Mouse (Mus musculus) monocyte, adult 5-6 weeks (primary cell): ENCODE measurements around the gene Olfr648. TPM values are rescaled to one million over a fixed set of nuclear protein-coding genes. Genes with fewer than 3 reads are reported as not detected.

Experiments used
- ATAC-seq: fragments of 153-309, 156-312 bp; replicated peaks from 2 replicates; pipeline ENCODE4 v1.8.0; 2017; ENCODE audit warnings: mild to moderate bottlenecking; ENCODE audit not compliant: low TSS enrichment, insufficient number of reproducible peaks, severe bottlenecking, poor library complexity, low FRiP score
- total RNA-seq: library from RNA; stranded (forward); fragments of 200-1000, 200-491, 200-594 nt; gene quantifications from 3 replicates; pipeline ENCODE4 v1.2.3, GENCODE M21; 2017

The Olfr648 gene
- not detected in 3 replicates for total RNA-seq

DNA sequence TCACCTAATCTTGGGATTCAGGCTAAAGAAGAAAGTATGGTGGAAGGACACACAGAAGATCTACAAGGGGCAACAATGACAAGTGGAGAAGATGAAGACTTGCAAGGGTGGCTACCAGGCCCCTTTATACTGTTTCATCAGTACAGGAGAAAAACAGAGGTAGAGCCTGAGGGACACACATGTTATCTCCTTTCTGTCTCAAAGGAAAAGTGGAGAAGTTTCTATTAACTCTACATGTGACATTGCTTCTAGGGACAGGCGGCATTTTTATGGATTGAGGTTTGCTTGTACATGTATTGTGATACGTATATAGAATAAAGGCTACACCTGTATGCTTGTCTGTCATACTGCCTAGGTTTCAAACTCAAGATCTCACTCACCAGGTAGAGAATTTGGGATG lies at the start of gene Olfr648:
Gene Olfr648, minus strand, starts transcription at position 101 of the 400 bp plus-strand sequence.
- ATAC-seq, result no peak

DNA sequence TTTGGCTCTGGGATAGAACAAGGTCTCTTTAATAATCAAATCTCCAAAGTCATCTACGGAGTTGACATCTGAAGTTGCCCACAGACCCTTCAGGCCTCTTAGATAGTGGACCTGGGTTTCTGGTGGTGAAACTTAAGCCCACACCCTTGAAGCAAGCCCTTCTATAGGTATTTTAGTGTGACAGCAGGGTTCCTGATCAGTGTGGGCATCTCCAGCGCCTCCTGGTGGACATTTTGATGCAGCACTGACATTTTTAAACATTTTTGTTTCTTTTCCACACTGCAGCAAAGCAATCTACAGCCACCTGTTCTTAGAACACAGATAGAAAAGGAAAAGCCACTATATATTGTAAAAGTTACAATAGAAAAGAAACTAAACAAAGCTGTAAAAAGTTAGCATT lies 48.0 kb upstream of the Olfr648 start:
- ATAC-seq, result peak; percentile 68; the same call in 1 of the 2 replicates

DNA sequence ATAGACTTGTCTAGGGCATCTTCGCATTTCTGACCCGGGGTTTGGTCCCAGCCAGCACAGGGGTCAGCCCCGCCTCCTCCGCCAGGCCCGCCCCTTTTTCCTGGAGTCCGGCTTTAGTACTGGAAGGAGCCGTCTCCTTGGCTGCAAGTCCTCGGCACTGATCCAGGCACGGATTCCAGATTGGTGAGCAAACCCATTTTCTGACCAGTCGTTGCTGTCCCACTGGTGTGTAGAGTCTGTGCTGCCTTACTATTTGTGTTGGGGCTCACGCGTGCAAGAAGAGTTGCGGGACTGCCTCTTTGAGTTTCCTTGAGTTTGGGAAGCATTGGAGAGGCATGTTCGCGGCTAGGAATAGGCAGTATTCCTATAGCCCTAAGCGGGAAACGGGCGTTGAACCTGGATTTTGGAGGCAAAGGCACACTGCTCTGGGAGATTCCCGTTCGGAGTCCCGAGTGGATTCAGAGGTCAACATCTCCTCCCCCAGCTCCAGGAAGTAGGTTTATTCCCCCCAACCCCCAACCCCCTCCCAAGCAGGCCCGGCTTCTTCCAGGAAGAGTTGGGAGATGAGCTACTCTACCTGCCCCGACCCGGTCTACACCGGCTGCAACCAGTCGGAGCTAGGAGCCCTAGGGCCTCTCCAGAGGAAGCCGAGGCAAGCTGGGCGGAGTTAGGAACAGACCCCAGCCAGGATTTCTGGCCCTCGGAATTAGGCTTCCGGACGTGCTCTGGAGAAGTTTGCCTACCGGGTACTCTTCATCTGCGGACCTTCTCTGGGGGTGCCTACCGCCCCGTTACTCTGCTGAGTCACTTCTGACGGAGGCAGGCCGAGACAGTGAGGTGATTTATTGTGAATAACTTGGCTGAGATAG lies 35.7 kb upstream of the Olfr648 start, which contains the start of gene Trim6:
Gene Trim6, plus strand, starts transcription at position 93 of the 869 bp plus-strand sequence.
- 0 out of 2 replicates have a peak, but pooled peaks have one; percentile 22 for ATAC-seq

DNA sequence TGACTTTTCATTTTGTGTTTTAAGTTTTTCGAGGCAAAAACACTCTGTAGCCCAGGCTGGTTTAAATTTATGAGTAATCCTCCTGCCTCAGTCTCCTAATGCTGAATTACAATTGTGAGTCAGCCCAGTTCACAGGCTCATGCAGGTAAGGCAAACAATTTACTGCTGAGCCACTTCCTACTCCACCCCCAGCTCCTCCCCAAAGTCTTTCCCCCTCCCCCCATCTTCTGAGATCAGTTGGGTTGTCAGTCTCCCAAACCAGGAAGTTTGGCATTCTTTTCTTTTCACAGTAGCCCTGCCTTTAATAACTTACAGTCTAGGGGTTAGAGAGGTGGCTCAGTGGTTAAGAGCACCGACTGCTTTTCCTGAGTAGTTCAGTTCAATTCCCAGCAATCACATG lies 34.7 kb upstream of the Olfr648 start:
- ATAC-seq, result no peak

DNA sequence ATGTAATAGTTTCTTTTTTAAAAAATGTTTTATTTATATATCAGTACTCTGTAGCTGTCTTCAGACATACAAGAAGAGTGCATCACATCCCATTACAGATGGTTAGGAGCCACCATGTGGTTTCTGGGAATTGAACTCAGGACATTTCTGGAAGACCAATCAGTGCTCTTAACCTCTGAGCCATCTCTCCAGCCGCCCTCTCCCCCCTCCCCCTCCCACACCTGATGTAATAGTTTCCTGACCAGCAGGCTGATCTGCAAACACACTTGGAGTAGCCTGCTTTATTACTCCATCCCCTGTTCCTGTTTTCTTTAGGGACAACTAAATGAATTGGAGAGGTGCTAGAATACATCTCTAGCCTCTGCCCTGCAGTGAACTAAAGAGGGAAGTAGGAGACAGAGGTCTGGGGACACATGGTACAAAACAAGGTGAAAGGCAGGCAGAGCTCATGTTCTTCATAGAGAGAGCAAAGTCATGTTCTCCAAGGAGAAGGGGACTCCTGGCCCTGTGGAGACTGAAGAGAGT lies 32.9 kb upstream of the Olfr648 start:
- no peak for ATAC-seq

DNA sequence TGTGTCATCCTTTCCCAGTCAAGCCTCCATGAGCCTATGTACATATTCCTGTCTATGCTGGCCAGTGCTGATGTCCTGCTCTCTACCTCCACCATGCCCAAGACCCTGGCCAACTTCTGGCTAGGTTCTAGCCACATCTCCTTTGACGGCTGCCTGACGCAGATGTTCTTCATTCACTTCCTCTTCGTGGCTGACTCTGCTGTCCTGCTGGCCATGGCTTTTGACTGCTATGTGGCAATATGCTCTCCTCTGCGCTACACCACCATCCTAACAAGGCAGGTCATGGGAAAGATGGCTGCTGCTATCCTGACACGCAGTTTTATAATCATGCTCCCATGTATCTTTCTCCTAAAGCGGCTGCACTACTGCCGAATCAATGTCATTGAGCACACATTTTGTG lies 23.0 kb upstream of the Olfr648 start:
- peak; percentile 73 for ATAC-seq

DNA sequence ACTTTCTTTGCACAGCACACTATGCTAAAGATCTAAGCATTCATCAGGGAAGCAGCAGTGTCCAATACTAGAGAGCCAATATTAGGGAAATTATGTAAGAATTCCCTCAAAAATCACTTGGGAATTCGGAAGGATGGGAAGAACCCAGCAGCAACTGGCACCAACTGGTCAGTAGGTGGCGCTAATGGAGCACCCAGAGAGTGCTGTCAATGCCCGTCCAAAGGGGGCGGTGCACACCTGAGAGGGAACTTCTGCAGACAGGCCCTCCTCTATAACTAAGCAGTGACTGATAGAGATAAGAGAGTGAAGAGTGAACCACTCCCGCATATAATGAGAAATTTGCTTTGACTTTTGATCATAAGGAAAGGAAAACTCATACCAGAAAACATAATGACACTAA lies 16.6 kb upstream of the Olfr648 start:
- ATAC-seq, result peak; percentile 88

DNA sequence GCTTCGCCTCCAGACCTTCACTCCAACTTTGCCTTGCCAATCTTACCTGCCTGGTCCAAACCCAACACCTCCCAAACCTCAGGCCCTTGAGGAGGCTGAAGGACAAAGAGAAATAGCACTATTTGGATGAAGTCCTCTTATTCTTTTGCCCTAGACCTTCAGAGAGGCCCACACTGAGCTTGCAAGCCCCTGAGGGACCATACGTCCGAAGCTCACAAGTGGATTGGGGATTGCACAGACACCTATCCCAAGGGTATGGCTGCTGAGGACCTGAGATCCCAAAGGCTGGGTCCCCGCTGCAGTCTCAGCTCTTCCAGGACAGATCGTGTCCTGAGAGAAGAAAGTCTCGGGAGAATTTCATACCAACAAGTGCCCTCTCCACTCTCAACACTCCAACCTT lies 12.7 kb upstream of the Olfr648 start, which contains the start of gene Olfr649:
Gene Olfr649, minus strand, starts transcription at position 101 of the 400 bp plus-strand sequence.
- no peak for ATAC-seq

DNA sequence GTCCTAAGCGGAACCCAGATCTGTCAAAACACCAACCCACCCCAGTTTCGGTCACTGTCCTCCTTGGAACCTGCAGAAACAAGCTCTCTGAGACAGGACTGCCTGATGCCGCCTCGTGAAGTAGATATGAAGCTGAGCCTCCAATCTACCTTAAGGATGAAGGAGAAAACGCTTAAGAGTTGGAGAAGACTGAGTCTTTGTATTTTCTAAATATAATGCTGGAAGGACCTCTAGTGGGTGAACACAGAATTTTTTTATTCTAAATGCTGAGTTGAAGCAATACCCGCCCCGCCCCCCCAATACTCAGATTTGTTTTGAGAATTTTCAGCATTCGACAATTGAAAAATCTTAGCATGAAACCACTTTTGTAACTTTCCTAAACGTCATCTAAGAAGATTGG lies 8.1 kb upstream of the Olfr648 start:
- no peak for ATAC-seq

DNA sequence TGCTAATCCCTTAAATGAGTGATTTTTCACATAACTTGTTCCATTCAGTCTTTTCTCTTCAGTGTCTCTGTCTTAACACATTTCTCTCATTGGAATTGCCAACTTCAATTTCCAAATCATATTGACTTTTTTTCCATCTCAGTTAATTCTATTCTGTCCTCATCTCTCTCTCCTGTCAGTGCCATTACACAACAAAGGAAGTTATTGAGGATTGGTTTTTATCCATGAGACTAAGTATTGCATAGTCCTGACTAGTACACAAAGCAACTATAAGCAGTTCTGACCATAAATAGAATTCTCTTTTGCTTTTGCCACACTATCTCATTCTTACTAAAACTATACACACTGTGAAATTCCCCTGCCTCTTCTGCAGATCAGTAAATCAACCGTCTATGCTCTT lies 4.1 kb downstream of the Olfr648 start:
- ATAC-seq, result no peak

DNA sequence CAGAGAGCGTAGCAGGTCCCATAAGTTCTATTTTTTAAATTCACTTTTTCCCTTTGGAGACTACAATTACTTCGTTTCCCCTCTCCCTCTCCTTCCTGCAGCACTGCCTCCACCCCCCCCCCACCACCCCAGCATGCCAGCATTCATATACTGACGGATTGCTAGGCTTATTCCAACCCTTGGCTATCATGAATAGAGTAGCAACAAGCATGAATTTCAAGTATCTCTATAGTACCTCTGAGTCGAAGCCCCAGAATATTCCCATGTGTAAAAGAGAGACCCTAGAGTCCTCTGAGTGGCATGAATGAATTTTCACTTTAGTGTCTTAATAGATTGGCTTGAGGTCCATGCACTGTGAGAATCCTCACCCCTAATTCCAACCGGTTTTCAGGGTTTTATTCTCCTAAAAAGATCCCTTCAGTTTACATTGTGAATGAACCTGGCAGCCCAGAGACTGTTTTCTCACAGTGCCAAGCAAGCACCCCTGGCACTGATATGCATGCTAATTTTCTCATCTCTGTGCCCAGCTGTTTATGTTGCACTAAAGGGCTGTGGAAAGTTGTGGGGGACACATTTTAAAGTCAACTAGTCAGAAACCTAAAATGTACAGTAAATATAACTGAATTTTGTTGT lies 4.7 kb downstream of the Olfr648 start:
- no peak for ATAC-seq

DNA sequence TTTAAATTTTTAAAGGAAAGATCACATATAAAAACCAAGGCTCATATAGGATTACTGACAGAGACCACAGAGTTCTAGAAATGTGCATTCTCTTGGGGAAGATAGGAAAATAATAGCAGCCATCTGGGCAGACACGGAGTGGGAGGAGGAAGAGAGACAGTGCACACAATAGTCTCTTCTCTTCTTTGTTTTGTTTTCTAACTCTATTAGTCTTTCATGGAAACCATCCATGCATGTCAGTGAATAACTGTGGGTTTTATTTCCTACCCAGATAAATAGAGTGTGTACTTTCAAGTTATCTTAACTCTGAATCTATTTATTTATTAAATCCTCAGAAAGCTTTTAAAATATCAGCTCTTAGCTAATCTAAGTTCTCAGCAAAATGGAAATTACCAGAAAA lies 8.1 kb downstream of the Olfr648 start:
- no peak for ATAC-seq

DNA sequence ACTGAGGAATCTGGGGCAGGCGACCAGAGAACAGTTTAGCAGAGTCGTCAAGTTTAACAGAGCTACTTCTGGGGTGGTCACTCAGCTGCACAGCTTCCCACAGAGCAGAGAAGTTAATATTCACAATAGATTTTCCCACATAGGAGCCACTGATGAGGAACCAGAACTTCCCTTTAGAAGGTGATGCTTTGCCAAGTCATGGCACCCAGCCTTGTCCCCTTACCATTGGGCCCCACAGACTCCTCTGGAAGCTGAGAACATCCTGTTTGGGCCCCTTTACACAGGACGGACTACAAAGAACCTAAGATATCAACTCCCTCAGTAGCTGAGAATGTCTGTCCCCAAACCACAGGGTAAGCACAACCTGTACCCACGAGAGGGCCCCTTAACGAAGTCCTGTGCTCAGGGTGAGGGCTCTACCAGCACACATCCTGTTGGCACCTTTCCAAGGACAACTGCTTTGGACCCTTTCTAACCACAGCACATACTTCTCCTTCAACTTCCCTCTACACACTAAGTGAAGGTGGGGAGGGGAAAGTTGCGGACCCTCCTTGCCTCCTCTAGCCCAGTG lies 13.5 kb downstream of the Olfr648 start:
- 0 out of 2 replicates have a peak, but pooled peaks have one; percentile 27 for ATAC-seq

DNA sequence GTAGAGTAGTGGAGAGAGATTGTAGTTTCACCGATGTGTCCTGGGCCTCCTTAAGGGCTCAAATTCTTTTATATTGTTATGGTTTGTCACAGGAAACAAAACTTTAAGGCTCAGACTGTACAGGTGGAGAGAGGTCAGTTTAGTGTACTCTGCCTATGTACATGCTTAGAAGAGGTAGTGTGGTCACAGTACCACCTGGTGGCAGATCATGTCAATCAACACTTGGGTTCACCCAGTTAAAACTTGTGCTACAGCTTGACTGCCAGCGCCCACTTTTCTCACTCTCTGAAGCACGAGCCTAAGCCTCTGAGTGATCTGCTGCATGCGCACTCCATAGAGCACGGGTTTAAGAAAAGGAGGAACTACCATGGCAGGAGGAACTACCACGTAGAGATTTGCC lies 16.1 kb downstream of the Olfr648 start:
- ATAC-seq, result no peak

DNA sequence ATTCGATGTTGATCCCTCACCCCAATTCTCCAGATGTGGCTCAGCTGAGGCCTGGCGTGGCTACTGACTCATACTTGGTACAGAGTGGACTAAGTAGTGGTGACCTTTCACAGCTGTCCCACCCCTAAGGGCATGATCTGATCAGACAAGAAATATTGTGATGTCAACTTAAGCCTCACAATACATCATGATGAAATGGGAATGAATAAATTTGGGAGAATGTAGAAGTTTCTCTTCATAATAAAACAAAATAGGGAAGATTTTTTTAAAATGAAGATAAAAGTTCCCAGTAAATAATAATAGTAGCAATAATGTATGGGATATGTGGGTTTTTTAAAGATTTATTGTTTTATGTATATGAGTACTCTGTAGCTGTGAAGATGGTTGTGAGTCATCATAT lies 32.7 kb downstream of the Olfr648 start, which contains the start of gene Ubqlnl:
Gene Ubqlnl, minus strand, starts transcription at position 101 of the 400 bp plus-strand sequence.
- ATAC-seq, result no peak

DNA sequence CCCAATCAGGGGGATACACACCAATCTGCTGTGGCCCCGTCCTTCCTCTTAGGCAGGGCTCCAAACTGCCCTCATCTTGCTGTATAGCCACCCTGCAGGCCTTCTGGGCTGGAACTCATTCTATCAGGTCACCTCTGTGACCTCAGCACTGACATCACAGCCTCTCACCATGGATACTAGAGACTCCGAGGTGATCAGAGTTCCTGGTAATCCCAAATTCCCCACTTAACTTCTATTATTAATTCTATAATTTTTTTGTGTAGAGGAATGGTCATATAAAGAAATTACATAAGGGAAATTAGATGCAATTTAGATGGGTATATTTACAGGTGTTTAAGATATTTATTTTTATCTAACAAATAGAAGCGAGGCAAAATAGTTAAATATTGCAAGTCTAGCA lies 40.0 kb downstream of the Olfr648 start, which contains the start of gene Ubqln3:
Gene Ubqln3, minus strand, starts transcription at position 101 of the 400 bp plus-strand sequence.
- no peak for ATAC-seq

DNA sequence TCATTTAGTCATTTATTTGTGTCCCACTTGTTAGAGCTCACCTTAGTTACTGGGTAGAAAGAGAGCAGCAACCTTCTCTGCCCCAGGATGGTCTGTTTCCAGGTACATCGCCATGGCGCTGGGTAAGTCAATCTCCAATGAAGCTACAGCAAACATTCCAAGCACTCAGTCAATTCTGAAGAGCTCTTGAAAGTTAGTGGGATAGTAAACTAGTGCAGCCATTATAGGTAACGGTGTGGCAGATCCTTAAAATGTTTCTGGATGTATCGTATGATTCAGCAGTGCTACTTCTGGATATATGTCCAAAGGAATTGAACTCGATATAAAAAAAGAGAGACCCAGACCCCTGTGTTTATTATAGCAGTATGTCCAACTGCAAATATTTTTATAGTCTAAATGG lies 45.9 kb downstream of the Olfr648 start, which contains the start of gene Olfr643:
Gene Olfr643, minus strand, starts transcription at position 101 of the 400 bp plus-strand sequence.
- ATAC-seq, result no peak

DNA sequence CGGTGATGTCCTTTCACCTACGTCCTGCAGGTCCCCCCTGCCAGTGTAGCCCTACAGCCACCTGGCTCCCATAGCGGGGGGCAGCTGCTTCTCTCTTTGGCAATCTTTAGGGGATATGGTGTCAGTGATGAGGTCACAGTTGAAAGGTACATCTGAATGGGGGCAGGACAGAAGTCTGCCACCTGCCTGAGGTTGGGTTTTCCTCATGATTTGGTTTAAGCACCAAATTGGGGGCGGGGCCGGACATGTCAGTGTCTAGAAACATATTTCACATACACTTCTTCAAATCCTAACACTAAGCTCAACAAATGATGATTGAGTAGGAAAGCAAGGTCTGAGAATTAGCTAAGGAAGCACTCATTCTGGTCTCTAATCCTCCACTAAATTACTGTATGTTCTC lies 53.5 kb downstream of the Olfr648 start, which contains the start of gene Ubqln5:
Gene Ubqln5, minus strand, starts transcription at position 101 of the 400 bp plus-strand sequence.
- ATAC-seq, result no peak
